Mouse (Mus musculus) left cerebral cortex, postnatal 25 days (tissue): ENCODE data around the gene Zfp652. TPM values are rescaled to one million over a fixed set of nuclear protein-coding genes. Genes with fewer than 3 reads are reported as not detected.

Experiments used
- DNase-seq, 2 experiments: peaks; one replicate each; pipeline ENCODE4 v3.0.0; 2022; ENCODE audit warnings: low spot score in 2 of 2, mixed read lengths in 1 of 2
- intact Hi-C: fragments of 180-260 bp; cut with DNase I; formaldehyde crosslinking; loops from one replicate; pipeline ENCODE4 v1.15.1; 2025
- total RNA-seq, 2 experiments: library from RNA; stranded (reverse); gene quantifications; 2 replicates each; pipeline ENCODE4 v1.2.3; 2021

Gene Zfp652
- total RNA-seq, 2 experiments from 2014 or later: 38.7 to 44.2 TPM

DNA sequence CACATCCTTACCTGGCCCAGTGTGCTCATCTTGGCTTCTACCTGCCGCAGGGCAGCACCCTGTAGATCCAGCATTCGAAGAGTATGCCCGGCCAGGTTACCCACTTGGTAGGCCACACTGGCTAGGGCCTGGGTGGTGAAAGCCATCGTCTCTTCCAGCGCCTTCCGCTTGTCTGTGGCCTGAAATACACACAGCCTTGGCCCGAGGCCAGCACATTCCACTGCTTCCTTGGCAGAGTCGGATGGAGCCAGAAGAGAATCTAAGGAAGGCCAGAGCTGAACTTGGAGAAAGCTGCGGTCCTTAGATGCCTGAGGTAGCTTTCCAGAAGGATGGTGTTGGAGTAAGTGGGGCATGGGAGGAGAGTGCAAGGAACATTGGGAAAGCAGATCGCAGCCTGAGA, 124.6 kb downstream of the Zfp652 start, which contains the start of gene Gngt2:
Gene Gngt2, plus strand, starts transcription at position 158 of the 400 bp plus-strand sequence.
- no peak for DNase-seq
- intact Hi-C loops: no loop called here

DNA sequence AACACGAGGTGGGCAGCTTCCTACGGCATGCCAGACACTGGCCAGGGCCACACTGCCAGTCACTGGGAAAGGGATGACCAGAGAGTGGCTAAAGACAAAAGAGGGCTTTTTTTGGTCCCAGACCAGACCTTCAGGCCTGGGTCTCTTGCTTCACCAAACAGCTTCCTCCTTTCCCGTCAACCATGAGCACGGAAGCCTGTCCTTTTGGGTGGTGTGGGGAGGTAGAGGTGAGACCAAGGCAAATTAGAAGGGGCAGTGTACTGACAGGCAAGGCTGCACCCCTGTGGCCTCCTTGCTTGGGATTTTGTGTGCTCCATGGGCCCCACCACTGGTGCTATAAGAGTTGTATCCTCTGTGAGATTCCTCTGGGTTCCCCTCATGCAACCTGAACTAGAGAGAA, 126.1 kb downstream of the Zfp652 start:
- no peak for DNase-seq
- intact Hi-C loops: no loop called here

GRCm38 (mm10) chr11:95838999-95839868, 126.8 kb downstream of the Zfp652 start:
- intact Hi-C loops: no loop called here
- no peak for DNase-seq

DNA sequence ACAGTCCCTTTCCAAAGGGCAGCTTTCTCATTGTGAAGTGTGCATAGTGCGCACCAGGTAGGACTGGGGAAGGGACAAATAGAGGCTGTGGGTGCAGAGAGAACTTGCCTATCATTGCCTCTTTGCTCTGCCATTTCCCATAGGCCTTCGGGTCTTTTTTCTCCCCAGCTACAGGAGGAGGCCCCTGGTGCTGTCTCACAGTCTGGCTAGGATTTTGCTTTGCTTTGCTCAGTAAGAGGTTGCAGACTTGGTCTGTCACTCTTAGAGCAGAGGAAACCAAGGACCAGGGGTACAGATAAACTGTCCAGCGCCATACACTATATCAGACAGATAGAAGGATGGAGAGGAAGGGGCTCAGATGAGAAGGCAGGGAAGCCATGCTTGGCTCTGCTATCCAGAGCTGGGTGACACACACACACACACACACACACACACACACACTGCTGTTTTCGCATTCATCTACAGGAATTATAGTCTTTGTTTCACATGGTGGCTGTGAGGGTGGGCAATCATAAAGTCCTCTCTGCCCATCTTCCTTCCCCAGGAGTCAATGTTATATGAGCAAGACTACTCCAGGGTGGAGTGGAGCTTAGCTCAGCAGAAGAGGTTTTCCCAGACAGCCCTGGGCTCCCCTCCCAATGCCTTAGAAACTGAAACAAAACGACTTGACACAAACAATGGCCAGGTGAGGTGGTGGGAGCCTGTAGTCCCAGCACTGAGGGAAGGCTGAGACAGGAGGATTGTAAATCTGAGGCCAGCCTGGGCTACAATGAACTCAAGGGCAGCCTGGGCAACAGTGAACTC, 128.4 kb downstream of the Zfp652 start:
- no peak for DNase-seq
- intact Hi-C loops: no loop called here

GRCm38 (mm10) chr11:95841498-95841830, 129.0 kb downstream of the Zfp652 start:
- intact Hi-C loops: no loop called here
- DNase-seq: no peak

DNA sequence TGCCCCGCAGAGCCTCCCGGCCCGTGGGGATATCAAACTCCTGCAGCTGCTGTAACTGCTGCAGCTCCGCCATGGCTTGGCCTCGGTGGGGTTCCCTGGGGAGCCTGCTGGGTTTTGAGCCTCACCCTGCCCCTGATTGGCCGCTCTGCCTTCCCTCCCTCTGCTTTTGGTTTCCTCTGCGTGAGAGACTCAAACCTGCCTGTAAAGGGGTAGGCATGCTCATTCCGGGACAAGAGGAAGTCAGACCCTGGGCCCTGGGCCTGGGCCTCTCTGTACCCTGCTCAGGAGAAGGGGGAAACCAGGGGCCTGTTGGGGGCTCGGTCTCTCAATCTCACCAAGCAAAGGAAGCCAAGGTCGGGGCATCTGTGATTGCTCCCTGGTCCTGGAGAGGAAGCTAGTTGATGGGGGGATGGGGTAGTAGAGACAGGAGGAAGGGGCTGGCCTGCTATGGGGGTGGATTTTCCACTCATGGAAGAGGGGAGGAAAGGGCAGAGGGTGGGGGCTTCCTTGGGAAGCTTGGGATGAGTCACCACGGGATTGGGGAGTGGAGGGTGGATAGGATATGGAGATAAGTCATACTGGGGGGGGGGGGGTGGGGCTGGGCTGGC, 129.7 kb downstream of the Zfp652 start, which contains the start of gene Abi3:
Gene Abi3, minus strand, starts transcription at position 403 of the 608 bp plus-strand sequence.
- intact Hi-C loops: no loop called here
- peak in 1 of 2 experiments; percentile 49 for DNase-seq

- intact Hi-C loops: no loop called here
- no peak for DNase-seq
Measured at GRCm38 (mm10) chr11:95842953-95843352, 130.5 kb downstream of the Zfp652 start.

DNA sequence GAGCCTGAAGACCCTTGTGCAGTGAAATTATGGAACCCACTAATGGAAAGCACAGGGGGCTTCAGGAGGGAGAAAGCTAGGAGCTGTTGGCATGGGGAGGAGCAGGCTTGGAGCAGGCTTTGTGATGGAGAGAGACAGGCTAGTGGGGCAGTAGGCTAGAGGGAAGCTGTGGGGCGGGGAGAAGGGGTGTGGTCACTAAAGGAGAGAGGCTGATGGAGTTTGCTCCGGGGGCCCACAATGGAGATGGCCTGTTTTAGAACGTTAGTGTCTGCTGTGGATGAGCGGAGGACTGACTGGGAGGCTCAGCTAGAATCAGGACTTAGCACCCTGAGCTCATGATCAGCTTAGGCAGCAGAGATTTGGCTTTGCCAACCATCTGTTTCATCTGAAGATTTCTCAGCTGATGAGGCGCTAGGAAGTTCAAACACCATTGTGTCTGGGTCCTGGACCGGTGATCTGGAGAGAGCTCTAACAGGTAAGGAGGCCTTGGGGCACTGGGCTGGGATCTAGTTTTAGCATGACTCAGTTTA, 131.0 kb downstream of the Zfp652 start:
- intact Hi-C loops: no loop called here
- no peak for DNase-seq

DNA sequence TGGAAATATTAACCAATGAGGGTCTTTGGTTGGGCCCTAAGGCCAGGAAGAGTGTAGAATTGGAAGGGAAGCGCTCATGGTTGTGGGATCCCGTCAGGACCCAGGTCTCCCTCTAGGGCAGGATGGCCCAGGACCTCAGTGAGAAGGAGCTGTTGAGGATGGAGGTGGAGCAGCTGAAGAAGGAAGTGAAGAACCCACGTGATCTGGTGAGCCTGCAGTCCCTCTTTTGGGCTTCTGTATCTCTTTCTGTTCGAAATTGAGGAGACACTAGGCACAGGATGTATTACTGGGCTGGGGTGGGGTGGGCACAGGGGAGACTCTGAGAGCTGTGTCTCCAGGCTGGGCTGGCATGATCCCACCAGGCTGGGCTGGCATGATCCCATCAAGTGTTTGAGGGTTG, 132.5 kb downstream of the Zfp652 start:
- DNase-seq: no peak
- intact Hi-C loops: no loop called here

DNA sequence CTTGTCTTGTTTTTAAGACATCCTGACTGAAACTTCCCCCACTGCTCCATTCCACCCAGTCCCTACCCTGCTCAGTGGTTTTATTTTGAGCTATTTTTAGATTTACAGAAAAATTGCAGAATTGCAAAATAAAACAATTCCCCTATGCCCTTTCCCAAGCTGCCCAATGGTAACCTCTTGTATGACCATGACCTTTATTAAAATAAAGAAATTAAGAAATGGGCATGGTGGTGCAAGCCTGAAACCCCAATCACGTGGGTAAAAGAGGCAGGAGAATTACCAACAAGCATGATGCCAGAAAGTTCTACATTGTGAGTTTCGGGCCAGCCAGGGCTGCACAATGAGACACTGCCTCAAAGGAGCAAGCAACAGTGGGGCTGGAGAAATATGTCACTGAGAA, 138.4 kb downstream of the Zfp652 start:
- intact Hi-C loops: loop anchor here (10.0 kb wide), 1 partner anchor 166 kb away; no protein-coding TSS in a partner anchor
- no peak for DNase-seq

GRCm38 (mm10) chr11:95853684-95854083, 141.2 kb downstream of the Zfp652 start:
- intact Hi-C loops: loop anchor here (1.0 to 10.0 kb wide), 2 partner anchors 25 to 169 kb away; no protein-coding TSS in a partner anchor
- no peak for DNase-seq

DNA sequence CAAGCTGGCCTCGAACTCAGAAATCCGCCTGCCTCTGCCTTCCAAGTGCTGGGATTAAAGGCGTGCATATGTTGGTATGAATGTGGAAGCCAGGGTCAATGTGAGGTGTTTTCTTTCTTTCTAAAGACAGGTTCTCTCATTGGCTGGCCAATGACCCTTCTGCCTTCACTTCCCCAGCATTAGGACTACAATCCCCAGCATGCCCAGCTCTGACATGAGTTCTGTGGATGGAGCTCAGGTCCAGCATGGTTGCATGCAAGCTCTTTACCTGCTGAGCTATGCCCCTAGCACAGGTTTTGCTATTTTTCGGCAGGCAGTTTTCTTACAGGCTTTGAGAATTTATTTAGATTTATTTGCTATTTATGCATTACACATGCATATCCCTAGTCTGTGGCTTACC, 144.8 kb downstream of the Zfp652 start:
- intact Hi-C loops: loop anchor here (5.0 to 10.0 kb wide), 2 partner anchors 173 to 220 kb away; partner anchors contain the start of gene Atp5g1

DNA sequence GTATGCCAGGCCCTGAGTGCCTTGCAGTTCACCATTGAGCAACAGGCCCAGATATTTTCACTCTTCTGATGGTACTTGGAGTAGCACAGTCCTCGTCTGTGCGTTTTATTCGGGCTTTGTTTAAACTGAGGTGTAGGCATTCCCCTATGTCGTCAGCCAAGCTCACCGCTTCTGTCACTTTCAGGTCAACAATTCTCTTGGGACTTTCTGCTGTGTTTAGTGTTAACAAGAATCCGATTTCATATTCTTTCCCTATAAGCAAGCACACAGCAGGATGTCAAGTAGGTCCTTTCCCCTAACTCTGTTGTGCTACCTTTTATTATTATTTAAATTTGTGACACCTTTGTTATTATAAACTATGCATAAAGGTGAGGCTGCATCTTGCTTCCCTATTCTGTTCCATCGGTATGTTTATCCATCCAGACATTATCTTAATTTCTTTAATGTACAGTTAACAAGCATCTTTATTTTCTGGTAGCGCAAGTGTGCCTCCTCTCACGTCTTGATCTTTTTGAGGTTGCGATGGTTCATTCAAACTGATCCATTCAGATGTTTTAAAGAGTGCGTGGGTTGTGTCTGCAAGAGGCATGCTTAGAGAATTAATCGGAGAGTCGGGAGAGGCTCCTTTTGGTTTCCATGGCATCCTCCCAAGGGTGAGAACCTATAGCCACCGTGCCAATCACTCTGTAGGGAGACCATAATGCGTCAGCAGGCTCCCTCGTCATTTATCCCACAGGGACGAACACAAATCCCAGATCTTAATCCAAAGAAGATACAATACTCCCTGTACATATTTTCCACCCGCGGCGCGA, 145.4 kb downstream of the Zfp652 start:
- intact Hi-C loops: loop anchor here (2.0 to 10.0 kb wide), 3 partner anchors 33 to 219 kb away; partner anchors contain the start of genes Atp5g1 and Phospho1
- peak in 1 of 2 experiments; percentile 53 for DNase-seq

More for the DNA sequence above, 144.8 kb downstream of the Zfp652 start:
- no peak for DNase-seq

GRCm38 (mm10) chr11:95858528-95859467, 146.3 kb downstream of the Zfp652 start:
- intact Hi-C loops: loop anchor here (2.0 to 10.0 kb wide), 3 partner anchors 34 to 219 kb away; partner anchors contain the start of genes Atp5g1 and Phospho1
- peak; percentile 96 to 99 for DNase-seq

- peak in 1 of 2 experiments; percentile 78 for DNase-seq
Measured at GRCm38 (mm10) chr11:95859468-95859855, 147.0 kb downstream of the Zfp652 start.

GRCm38 (mm10) chr11:95860071-95860490, 147.6 kb downstream of the Zfp652 start:
- no peak for DNase-seq
- intact Hi-C loops: no loop called here

More at GRCm38 (mm10) chr11:95859468-95859855, 147.0 kb downstream of the Zfp652 start:
- intact Hi-C loops: loop anchor here (2.0 to 10.0 kb wide), 3 partner anchors 35 to 218 kb away; partner anchors contain the start of genes Atp5g1 and Phospho1

GRCm38 (mm10) chr11:95861397-95861796, 148.9 kb downstream of the Zfp652 start:
- DNase-seq: no peak
- intact Hi-C loops: no loop called here
